18 mouse cellular contexts compared by ENCODE assay signal in genomic region chr8:115005021-115005420, GRCm38 (mm10).
DNase-seq lines count a peak whose midpoint lies in the region; ATAC-seq lines count a peak whose summit lies in the region.
"Had no signal": no experiment of that assay in that cellular context is flagged by ENCODE, and none has a peak within 500 bp of the region (broad histone marks: within the 10 kb centered on the region; RNA-seq: fewer than 3 reads in every experiment).

No protein-coding gene starts in this region.

- no peak overlapping the region for H3K4me3 ChIP-seq in lung, embryonic 16.5 days (ENCODE audit: low read length)
- H3K4me3 ChIP-seq: embryonic facial prominence, embryonic 12.5 days; heart, embryonic 10.5 days; hindbrain, embryonic 13.5 days had no signal

- no peaks in the 10 kb centered on the region; the same call in 1 of the 2 replicates for H3K9me3 ChIP-seq in lung, embryonic 16.5 days (ENCODE audit: control insufficient read depth, low read length)
- H3K9me3 ChIP-seq: embryonic facial prominence, embryonic 12.5 days; heart, embryonic 10.5 days; hindbrain, embryonic 13.5 days had no signal

- H3K27me3 ChIP-seq in lung, embryonic 16.5 days (ENCODE audit: control insufficient read depth, insufficient read depth, low read depth, low read length), result no peaks in the 10 kb centered on the region
- H3K27me3 ChIP-seq: CH12.LX; embryonic facial prominence, embryonic 12.5 days had no signal

- peaks cover 28% of the 10 kb centered on the region for H3K4me1 ChIP-seq in lung, embryonic 16.5 days (replicated peaks; ENCODE audit: control insufficient read depth, insufficient read depth, low read length)

- 60% methylated on average over 3 of the region's 3 CpGs for WGBS in lung, embryonic 16.5 days

- no peak overlapping the region for H3K27ac ChIP-seq in lung, embryonic 16.5 days (ENCODE audit: low read length)
- H3K27ac ChIP-seq: embryonic facial prominence, embryonic 12.5 days; heart, embryonic 10.5 days; hindbrain, embryonic 13.5 days; hindbrain, postnatal 0 days had no signal

- H3K36me3 ChIP-seq in lung, embryonic 16.5 days (ENCODE audit: control insufficient read depth, insufficient read depth, low read length), result no peaks in the 10 kb centered on the region
- H3K36me3 ChIP-seq: embryonic facial prominence, embryonic 12.5 days; heart, embryonic 10.5 days; hindbrain, embryonic 13.5 days had no signal

- no peak overlapping the region for H3K4me2 ChIP-seq in lung, embryonic 16.5 days (ENCODE audit: low read depth, low read length)
- H3K4me2 ChIP-seq: embryonic facial prominence, embryonic 12.5 days; hindbrain, embryonic 13.5 days had no signal

- peak; percentile 31 to 45 for DNase-seq in cerebellum, postnatal 10 days
- DNase-seq in cerebellum, postnatal 36 days, result no peak
- no peak for DNase-seq in lung, postnatal 36 days
- peak; percentile 31 for DNase-seq in adrenal gland, adult 8-10 months
- peak; percentile 38 for DNase-seq in adrenal gland, postnatal 25 days
- DNase-seq in left cerebral cortex, adult 9 months (ENCODE audit: low spot score in 2 of 2), result no peak
- DNase-seq: cerebellum, adult 2 months; gastrocnemius, postnatal 10 days; heart, adult 18-20 months; heart, postnatal 10 days; heart, postnatal 4 days had no signal

- ATAC-seq in lung, embryonic 16.5 days (ENCODE audit: low read depth), result peak; percentile 37; the same call in 1 of the 2 replicates
- ATAC-seq: forebrain, embryonic 16.5 days; hindbrain, postnatal 0 days had no signal

- H3K9ac ChIP-seq in lung, embryonic 16.5 days (ENCODE audit: low read length), result no peak overlapping the region
- H3K9ac ChIP-seq: embryonic facial prominence, embryonic 12.5 days; hindbrain, embryonic 13.5 days had no signal

Comparison
In these comparisons a context has a peak if more than half of its experiments do, and no peak if none do; other contexts are left out.
1. DNase-seq: peak in cerebellum, postnatal 10 days (2 of 2), adrenal gland, adult 8-10 months (single experiment) and adrenal gland, postnatal 25 days (single experiment); none in cerebellum, postnatal 36 days (0 of 2), lung, postnatal 36 days (single experiment) and left cerebral cortex, adult 9 months (0 of 2).